Mouse (Mus musculus) right cerebral cortex, adult 2 months (tissue): ENCODE results near the gene Crls1.

ENCODE experiments used
- DNase-seq, 2 experiments: peaks; one replicate each; pipeline ENCODE4 v3.0.0; 2021 to 2022; ENCODE audit warnings: low spot score in 2 of 2

Gene Crls1

GRCm38 (mm10) chr2:132846407-132847358 lies at the start of gene Crls1:
Gene Crls1 (plus strand): TSS chr2:132846666.
- DNase-seq, result peak; percentile 98 to 100

- no peak for DNase-seq
Observed at GRCm38 (mm10) chr2:132802976-132803375, 43.5 kb upstream of the Crls1 start.

- DNase-seq, result peak; percentile 88 to 91
Observed at GRCm38 (mm10) chr2:132815608-132816314, 30.7 kb upstream of the Crls1 start, which contains the start of the genes Trmt6 and Mcm8. Gene Trmt6 (minus strand): TSS chr2:132816055. Gene Mcm8 (plus strand): TSS chr2:132816141.

- no peak for DNase-seq
Observed at GRCm38 (mm10) chr2:132841071-132841470, 5.4 kb upstream of the Crls1 start.

GRCm38 (mm10) chr2:132847581-132847980 lies 1.1 kb downstream of the Crls1 start:
- DNase-seq, result peak in 1 of 2 experiments; percentile 7

- no peak for DNase-seq
Observed at GRCm38 (mm10) chr2:132848361-132848760, 1.9 kb downstream of the Crls1 start.

- DNase-seq, result no peak
Observed at GRCm38 (mm10) chr2:132849141-132849540, 2.7 kb downstream of the Crls1 start.

- DNase-seq, result peak in 1 of 2 experiments; percentile 15
Observed at GRCm38 (mm10) chr2:132853051-132853450, 6.6 kb downstream of the Crls1 start.

GRCm38 (mm10) chr2:132856333-132856732 lies 9.9 kb downstream of the Crls1 start:
- DNase-seq, result no peak

GRCm38 (mm10) chr2:132860435-132860834 lies 14.0 kb downstream of the Crls1 start:
- no peak for DNase-seq

- no peak for DNase-seq
Observed at GRCm38 (mm10) chr2:132861456-132861855, 15.0 kb downstream of the Crls1 start.

GRCm38 (mm10) chr2:132863325-132863724 lies 16.9 kb downstream of the Crls1 start:
- DNase-seq, result no peak

GRCm38 (mm10) chr2:132867521-132867920 lies 21.1 kb downstream of the Crls1 start:
- DNase-seq, result no peak

- DNase-seq, result no peak
Observed at GRCm38 (mm10) chr2:132869682-132870081, 23.2 kb downstream of the Crls1 start.

GRCm38 (mm10) chr2:132870286-132870685 lies 23.8 kb downstream of the Crls1 start:
- DNase-seq, result no peak

- DNase-seq, result no peak
Observed at GRCm38 (mm10) chr2:132871663-132872062, 25.2 kb downstream of the Crls1 start.

- no peak for DNase-seq
Observed at GRCm38 (mm10) chr2:132873657-132874326, 27.3 kb downstream of the Crls1 start.

- no peak for DNase-seq
Observed at GRCm38 (mm10) chr2:132876991-132877390, 30.5 kb downstream of the Crls1 start.

- DNase-seq, result peak in 1 of 2 experiments; percentile 24
Observed at GRCm38 (mm10) chr2:132879261-132880044, 33.0 kb downstream of the Crls1 start.

- no peak for DNase-seq
Observed at GRCm38 (mm10) chr2:132880844-132881645, 34.6 kb downstream of the Crls1 start, which contains the start of gene Lrrn4. Gene Lrrn4 (minus strand): TSS chr2:132880891.
